Mouse (Mus musculus) limb, embryonic 11.5 days (tissue): ENCODE measurements at regions not wholly inside any gene's neighbourhood (a gene's known extent, or its start where the extent isn't known, plus 50 kb on each side); places are given as distances from the start of the nearest gene placed in this dataset.

Source experiments
- ATAC-seq: fragments of 200-750 bp; cut with Nextera tagmentation; 2 replicates; pipeline ENCODE4 v1.8.0; 2017; ENCODE audit warnings: low read depth; ENCODE audit not compliant: insufficient number of reproducible peaks, low FRiP score, low TSS enrichment
- DNase-seq: peaks from one replicate; pipeline ENCODE4 v3.0.0-alpha.2; 2015; ENCODE audit warnings: low spot score
- H3K27ac ChIP-seq: fragments of 300-500 bp; sonication (generic); replicated peaks from 2 replicates; pipeline ENCODE4 v1.5.1; 2014; ENCODE audit warnings: low read depth, mild to moderate bottlenecking, low read length
- H3K27me3 ChIP-seq: fragments of 300-500 bp; sonication (generic); 2 replicates; pipeline ENCODE4 v1.6.1; 2014; ENCODE audit warnings: mild to moderate bottlenecking, low read length, mixed read lengths; ENCODE audit not compliant: control insufficient read depth, insufficient read depth
- H3K36me3 ChIP-seq: fragments of 300-500 bp; sonication (generic); 2 replicates; pipeline ENCODE4 v1.6.1; 2014; ENCODE audit warnings: mild to moderate bottlenecking, low read length, moderate library complexity, mixed read lengths; ENCODE audit not compliant: control insufficient read depth, insufficient read depth
- H3K4me1 ChIP-seq: fragments of 300-500 bp; sonication (generic); 2 replicates; pipeline ENCODE4 v1.6.1; 2014; ENCODE audit warnings: low read length, mixed read lengths; ENCODE audit not compliant: control insufficient read depth, insufficient read depth
- H3K4me2 ChIP-seq: fragments of 300-500 bp; sonication (generic); 2 replicates; pipeline ENCODE4 v1.6.1; 2014; ENCODE audit warnings: low read depth, mild to moderate bottlenecking, moderate library complexity; ENCODE audit not compliant: severe bottlenecking
- H3K4me3 ChIP-seq: fragments of 300-500 bp; sonication (generic); 2 replicates; pipeline ENCODE4 v1.5.1; 2014; ENCODE audit warnings: low read depth, low read length
- H3K9ac ChIP-seq: fragments of 300-500 bp; sonication (generic); 2 replicates; pipeline ENCODE4 v1.6.1; 2014; ENCODE audit warnings: mild to moderate bottlenecking, low read length
- H3K9me3 ChIP-seq: fragments of 300-500 bp; sonication (generic); 2 replicates; pipeline ENCODE4 v1.6.1; 2016; ENCODE audit warnings: low read length; ENCODE audit not compliant: control insufficient read depth
- WGBS: fragments of 180-500 bp; shearing (Covaris S2); extraction: QIAGEN DNeasy Blood & Tissue Kit; methylation state at CpG from one replicate; pipeline ENCODE4 v1.1.7; 2014; 5-methylcytosine and 5-hydroxymethylcytosine counted together

- peaks cover 6% of the 10 kb centered on the region; the same call in 1 of the 2 replicates for H3K4me1 ChIP-seq
- DNase-seq: no peak
Observed at GRCm38 (mm10) chr4:48992021-48992420, 67.1 kb upstream of the Plppr1 start.

More at GRCm38 (mm10) chr4:48992021-48992420, 67.1 kb upstream of the Plppr1 start:
- 92% methylated on average over 3 of the region's 3 CpGs for WGBS
- Histone ChIP-seq H3K9ac (no peak overlapping the region), H3K4me3 (no peak overlapping the region), H3K4me2 (no peak overlapping the region), H3K27me3 (no peaks in the 10 kb centered on the region), H3K36me3 (no peaks in the 10 kb centered on the region), H3K9me3 (no peaks in the 10 kb centered on the region), H3K27ac (no peak overlapping the region)
- no peak for ATAC-seq
